22 mouse cellular contexts compared by ENCODE assay signal in genomic region chr19:59371016-59371415, GRCm38 (mm10). TPM values are rescaled to one million over a fixed set of nuclear protein-coding genes. Genes with fewer than 3 reads are reported as not detected.
DNase-seq lines count a peak whose midpoint lies in the region; ATAC-seq and TF ChIP-seq lines count a peak whose summit lies in the region.
"Had no signal": no experiment of that assay in that cellular context is flagged by ENCODE, and none has a peak within 500 bp of the region (broad histone marks: within the 10 kb centered on the region; RNA-seq: fewer than 3 reads in every experiment).

No protein-coding gene starts in this region.

- H3K4me2 ChIP-seq in liver, postnatal 0 days (ENCODE audit: low read depth, low read length): no peak overlapping the region
- H3K4me2 ChIP-seq: embryonic facial prominence, embryonic 12.5 days; forebrain, embryonic 13.5 days; forebrain, embryonic 15.5 days had no signal

- peaks cover 18% of the 10 kb centered on the region for H3K4me1 ChIP-seq in liver, postnatal 0 days (ENCODE audit: insufficient read depth)
- H3K4me1 ChIP-seq: embryonic facial prominence, embryonic 12.5 days; forebrain, embryonic 13.5 days; forebrain, embryonic 15.5 days had no signal

- no peaks in the 10 kb centered on the region for H3K9me3 ChIP-seq in liver, postnatal 0 days (ENCODE audit: low read length)
- H3K9me3 ChIP-seq: embryonic facial prominence, embryonic 12.5 days; forebrain, embryonic 15.5 days had no signal

- no peak for TF ChIP-seq EP300 in liver, postnatal 0 days (IDR thresholded peaks at IDR 0.05; ENCODE audit: low read depth)

- no peaks in the 10 kb centered on the region for H3K27me3 ChIP-seq in liver, postnatal 0 days (ENCODE audit: insufficient read depth, low read length)
- H3K27me3 ChIP-seq: embryonic facial prominence, embryonic 12.5 days; forebrain, embryonic 13.5 days; forebrain, embryonic 15.5 days had no signal

- TF ChIP-seq CTCF in liver, postnatal 0 days (IDR thresholded peaks at IDR 0.05; ENCODE audit: low read depth): no peak

- H3K27ac ChIP-seq in liver, postnatal 0 days (ENCODE audit: low read depth): peak overlapping the region; percentile 7; the same call in 1 of the 2 replicates
- H3K27ac ChIP-seq: embryonic facial prominence, embryonic 10.5 days; embryonic facial prominence, embryonic 12.5 days; forebrain, embryonic 13.5 days; forebrain, embryonic 15.5 days had no signal

- 59% methylated on average over 4 of the region's 4 CpGs for WGBS in liver, postnatal 0 days (ENCODE audit: insufficient replicate concordance)

- peak; percentile 21 for DNase-seq in kidney, adult 9 months
- no peak for DNase-seq in kidney, postnatal 25 days
- no peak for DNase-seq in liver, postnatal 0 days
- DNase-seq in liver (no peak), R1 (ENCODE audit: low read depth, low spot score) (peak; percentile 20)
- no peak for DNase-seq in adrenal gland, adult 2 months
- no peak for DNase-seq in frontal cortex, adult 2 months (ENCODE audit: extremely low spot score in 1 of 2, low spot score in 1 of 2)
- DNase-seq: adrenal gland, adult 8-10 months; adrenal gland, postnatal 14 days; adrenal gland, postnatal 36 days; cerebellum, adult 11-12 months; cerebellum, adult 2 months; cerebellum, adult 9-10 months; cerebellum, postnatal 10 days; cerebellum, postnatal 25 days; forebrain, postnatal 0 days had no signal

- no peak overlapping the region for H3K4me3 ChIP-seq in liver, postnatal 0 days (ENCODE audit: low read depth, low read length)
- H3K4me3 ChIP-seq: embryonic facial prominence, embryonic 10.5 days; embryonic facial prominence, embryonic 12.5 days; forebrain, embryonic 13.5 days; forebrain, embryonic 15.5 days had no signal

- H3K36me3 ChIP-seq in liver, postnatal 0 days (replicated peaks; ENCODE audit: insufficient read depth, low read length): no peaks in the 10 kb centered on the region
- H3K36me3 ChIP-seq: embryonic facial prominence, embryonic 10.5 days; embryonic facial prominence, embryonic 12.5 days; forebrain, embryonic 15.5 days; G1E had no signal

- peak; percentile 77 for ATAC-seq in liver, postnatal 0 days
- ATAC-seq: forebrain, embryonic 13.5 days; forebrain, embryonic 15.5 days; forebrain, postnatal 0 days; Patski had no signal

- no peak overlapping the region for H3K9ac ChIP-seq in liver, postnatal 0 days (replicated peaks)
- H3K9ac ChIP-seq: embryonic facial prominence, embryonic 12.5 days; forebrain, embryonic 13.5 days; forebrain, embryonic 15.5 days; forebrain, postnatal 0 days had no signal

RNA-seq across cellular contexts. Expression of gene Pdzd8, which starts 25.4 kb away (rescaled TPM):
- 3.1 and 3.4 TPM in 2 replicates for polyA plus RNA-seq in liver, postnatal 0 days (2015; fragmentation: Nextera tagmentation; extraction: Ambion mirVana)
- total RNA-seq in adrenal gland, adult 2 months (2021): 10 to 100 TPM; 32.1 to 33.7 TPM
- polyA plus RNA-seq in adrenal gland, adult 2 months (2012; rRNA removed): 10.2 and 11.3 TPM in 2 replicates
- polyA plus RNA-seq in frontal cortex, adult 2 months (2012; rRNA removed): 18.8 and 20.5 TPM in 2 replicates

RNA-seq across cellular contexts. Expression of gene Rps12-ps3, which starts 48.9 kb away (rescaled TPM):
- polyA plus RNA-seq in liver, postnatal 0 days (2015; fragmentation: Nextera tagmentation; extraction: Ambion mirVana): 12.3 and 24.8 TPM in 2 replicates
- 100 to 1,000 TPM; 445 to 681 TPM for total RNA-seq in adrenal gland, adult 2 months (2021)
- 1,063 and 1,394 TPM in 2 replicates for polyA plus RNA-seq in adrenal gland, adult 2 months (2012; rRNA removed)
- 53.7 and 89.2 TPM in 2 replicates for polyA plus RNA-seq in frontal cortex, adult 2 months (2012; rRNA removed)

Comparison
In these comparisons a context has a peak if more than half of its experiments do, and no peak if none do; other contexts are left out.
1. DNase-seq: peak in kidney, adult 9 months (single experiment) and R1 (single experiment); none in kidney, postnatal 25 days (0 of 2), liver, postnatal 0 days (single experiment), liver (single experiment), adrenal gland, adult 2 months (single experiment) and frontal cortex, adult 2 months (0 of 2).
2. RNA of gene Rps12-ps3, which starts 48.9 kb away (polyA plus RNA-seq): 1,063 to 1,394 TPM in adrenal gland, adult 2 months; 53.7 to 89.2 TPM in frontal cortex, adult 2 months and 12.3 to 24.8 TPM in liver, postnatal 0 days; every median in the first group is over 10 times any median in the second.